Mouse (Mus musculus): ENCODE results near the gene Ltbp1. TPM values are rescaled to one million over a fixed set of nuclear protein-coding genes. Genes with fewer than 3 reads are reported as not detected.
A peak's percentile ranks its signal among the peaks of the same experiment; 100 is the strongest.

Gene Ltbp1
- polyA plus RNA-seq, 1 experiment from 2014 or later, result 28.3 TPM

GRCm38 (mm10) chr17:75005685-75006680, 615 bp downstream of the Ltbp1 start:
- no peaks in the 10 kb centered on the region for H3K9me3 ChIP-seq
- peak overlapping the region; percentile 98 for H3K4me3 ChIP-seq
- peaks cover 20% of the 10 kb centered on the region for H3K36me3 ChIP-seq
- peak; percentile 48; the same call in 1 of the 2 replicates for ATAC-seq (ENCODE audit: extremely low read depth, insufficient number of reproducible peaks, low FRiP score, low TSS enrichment)
- H3K27me3 ChIP-seq (replicated peaks), result no peaks in the 10 kb centered on the region
- H3K4me1 ChIP-seq, result peaks cover 50% of the 10 kb centered on the region
- H3K9ac ChIP-seq, result peak overlapping the region; percentile 98
- peak overlapping the region; percentile 90 for H3K4me2 ChIP-seq
- peak overlapping the region; percentile 98 for H3K27ac ChIP-seq (replicated peaks)
- WGBS, result under 1% methylated on average over 80 of the region's 94 CpGs

GRCm38 (mm10) chr17:75010955-75011354, 5.6 kb downstream of the Ltbp1 start:
- H3K36me3 ChIP-seq, result peaks cover 55% of the 10 kb centered on the region
- H3K4me3 ChIP-seq, result no peak overlapping the region
- H3K4me1 ChIP-seq, result peaks cover 61% of the 10 kb centered on the region
- H3K27me3 ChIP-seq (replicated peaks), result no peaks in the 10 kb centered on the region
- ATAC-seq (ENCODE audit: extremely low read depth, insufficient number of reproducible peaks, low FRiP score, low TSS enrichment), result no peak
- 58% methylated on average over 6 of the region's 6 CpGs for WGBS
- H3K9ac ChIP-seq, result no peak overlapping the region
- no peaks in the 10 kb centered on the region for H3K9me3 ChIP-seq
- H3K27ac ChIP-seq (replicated peaks), result no peak overlapping the region
- no peak overlapping the region for H3K4me2 ChIP-seq

DNA sequence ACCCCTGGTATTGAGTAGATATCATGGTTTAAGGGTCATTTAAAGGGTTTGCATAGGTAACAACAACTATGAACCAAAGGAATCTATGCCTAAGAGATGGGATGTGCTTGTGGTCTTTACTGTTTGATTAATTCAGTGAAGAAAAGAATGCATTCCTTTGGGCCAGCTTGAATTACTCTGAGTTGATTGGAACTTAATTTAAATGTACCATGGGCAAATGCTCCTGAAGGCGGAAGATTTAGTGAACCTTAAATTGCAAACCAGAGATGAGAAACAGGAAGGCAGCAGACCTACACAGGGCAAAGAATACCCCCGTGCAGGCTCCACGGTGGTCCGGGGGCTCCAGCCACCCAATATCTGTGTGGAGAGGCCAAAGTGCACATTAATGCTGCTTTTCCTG, 7.8 kb downstream of the Ltbp1 start:
- no peak overlapping the region for H3K9ac ChIP-seq
- peaks cover 65% of the 10 kb centered on the region for H3K4me1 ChIP-seq
- H3K4me3 ChIP-seq, result no peak overlapping the region
- H3K4me2 ChIP-seq, result no peak overlapping the region
- no peak for ATAC-seq (ENCODE audit: extremely low read depth, insufficient number of reproducible peaks, low FRiP score, low TSS enrichment)
- no peak overlapping the region; the same call in 1 of the 2 replicates for H3K27ac ChIP-seq (replicated peaks)
- H3K27me3 ChIP-seq (replicated peaks), result no peaks in the 10 kb centered on the region
- H3K9me3 ChIP-seq, result no peaks in the 10 kb centered on the region
- WGBS, result 74% methylated on average over 4 of the region's 4 CpGs
- peaks cover 60% of the 10 kb centered on the region for H3K36me3 ChIP-seq

- H3K9me3 ChIP-seq, result no peaks in the 10 kb centered on the region
- peaks cover 65% of the 10 kb centered on the region for H3K4me1 ChIP-seq
- H3K9ac ChIP-seq, result no peak overlapping the region
- H3K36me3 ChIP-seq, result peaks cover 56% of the 10 kb centered on the region
- WGBS, result 40% methylated on average over 10 of the region's 10 CpGs
- no peak for ATAC-seq (ENCODE audit: extremely low read depth, insufficient number of reproducible peaks, low FRiP score, low TSS enrichment)
- no peak overlapping the region for H3K4me3 ChIP-seq
- peak overlapping the region; percentile 12; the same call in 1 of the 2 replicates for H3K27ac ChIP-seq (replicated peaks)
- H3K4me2 ChIP-seq, result no peak overlapping the region
- no peaks in the 10 kb centered on the region for H3K27me3 ChIP-seq (replicated peaks)
These were observed 8.5 kb downstream of the Ltbp1 start for GRCm38 (mm10) chr17:75013868-75014267.

- Histone ChIP-seq H3K9ac (no peak overlapping the region), H3K4me1 (peaks cover 61% of the 10 kb centered on the region), H3K27ac (replicated peaks) (0 out of 2 replicates have a peak overlapping the region, but pooled peaks have one; percentile 12), H3K4me2 (no peak overlapping the region), H3K36me3 (peaks cover 47% of the 10 kb centered on the region), H3K27me3 (replicated peaks) (no peaks in the 10 kb centered on the region), H3K4me3 (no peak overlapping the region), H3K9me3 (no peaks in the 10 kb centered on the region)
- 62% methylated on average over 24 of the region's 24 CpGs for WGBS
- ATAC-seq (ENCODE audit: extremely low read depth, insufficient number of reproducible peaks, low FRiP score, low TSS enrichment), result no peak
These were observed 9.4 kb downstream of the Ltbp1 start for GRCm38 (mm10) chr17:75014601-75015356.

DNA sequence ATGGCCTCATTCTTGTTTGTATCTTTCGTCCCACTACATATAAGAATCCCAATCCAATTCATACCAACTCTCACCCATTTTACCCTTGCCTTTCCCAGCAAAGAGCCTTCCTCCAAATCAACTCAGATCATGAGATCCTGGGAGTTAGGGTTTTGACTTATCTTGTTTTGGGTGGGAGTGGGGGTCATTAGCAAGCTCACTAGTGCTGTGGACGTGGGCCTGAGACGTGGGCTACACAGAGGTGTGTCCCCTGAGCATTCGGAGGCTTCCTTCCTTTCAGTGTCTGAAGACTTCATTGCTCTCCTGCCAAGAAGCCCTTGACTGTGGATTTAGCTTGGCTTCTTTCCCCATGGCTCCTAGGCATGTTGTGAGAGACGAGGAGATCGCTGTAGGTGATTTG, 10.2 kb downstream of the Ltbp1 start:
- ATAC-seq (ENCODE audit: extremely low read depth, insufficient number of reproducible peaks, low FRiP score, low TSS enrichment), result no peak
- Histone ChIP-seq H3K9ac (no peak overlapping the region), H3K9me3 (no peaks in the 10 kb centered on the region), H3K27ac (replicated peaks) (no peak overlapping the region), H3K4me3 (no peak overlapping the region), H3K4me2 (no peak overlapping the region), H3K4me1 (peaks cover 64% of the 10 kb centered on the region), H3K27me3 (replicated peaks) (no peaks in the 10 kb centered on the region), H3K36me3 (peaks cover 46% of the 10 kb centered on the region)
- 74% methylated on average over 6 of the region's 6 CpGs for WGBS

DNA sequence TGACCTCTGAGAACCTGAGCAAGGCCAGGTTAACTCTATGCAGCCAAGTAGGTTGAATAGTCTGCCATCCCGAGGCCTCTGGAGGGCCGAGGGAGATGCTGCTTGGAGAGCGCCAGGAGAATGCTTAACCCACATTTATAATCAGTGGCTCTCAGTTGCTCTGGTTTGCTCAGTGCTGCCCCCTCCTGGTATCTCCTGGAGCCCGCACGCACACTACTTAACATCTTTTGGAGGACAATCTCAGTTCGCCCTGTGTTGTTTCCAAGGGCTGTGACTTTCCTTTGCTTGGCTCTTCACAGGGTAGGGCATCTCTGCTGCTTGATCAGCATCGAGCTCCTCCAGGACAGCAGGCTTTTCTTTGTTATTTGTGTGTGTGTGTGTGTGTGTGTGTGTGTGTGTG, 12.1 kb downstream of the Ltbp1 start:
- H3K36me3 ChIP-seq, result peaks cover 34% of the 10 kb centered on the region
- H3K4me1 ChIP-seq, result peaks cover 60% of the 10 kb centered on the region
- no peak overlapping the region for H3K4me2 ChIP-seq
- no peak overlapping the region for H3K27ac ChIP-seq (replicated peaks)
- no peak for ATAC-seq (ENCODE audit: extremely low read depth, insufficient number of reproducible peaks, low FRiP score, low TSS enrichment)
- no peak overlapping the region for H3K9ac ChIP-seq
- H3K4me3 ChIP-seq, result no peak overlapping the region
- H3K9me3 ChIP-seq, result no peaks in the 10 kb centered on the region
- no peaks in the 10 kb centered on the region for H3K27me3 ChIP-seq (replicated peaks)
- 69% methylated on average over 7 of the region's 7 CpGs for WGBS

DNA sequence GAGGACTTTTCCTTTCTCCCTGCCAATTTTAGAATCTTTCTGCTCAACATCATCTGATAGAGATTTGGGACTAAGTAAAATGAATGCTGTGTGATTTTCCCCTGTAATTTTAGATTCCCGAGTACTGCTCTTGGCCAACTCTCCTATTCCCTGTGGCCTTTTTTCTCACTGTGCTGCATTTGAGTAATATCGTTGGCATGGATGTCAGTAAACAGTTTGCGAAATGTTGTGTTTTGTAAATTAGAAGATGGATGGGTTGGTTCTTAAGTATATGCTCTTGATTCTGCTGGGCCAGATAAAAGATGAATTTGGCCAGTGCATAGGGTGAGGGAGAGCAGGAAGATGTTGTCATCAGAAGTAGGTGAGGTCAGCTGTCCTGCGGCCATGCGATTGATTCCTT, 12.8 kb downstream of the Ltbp1 start:
- H3K4me1 ChIP-seq, result peaks cover 56% of the 10 kb centered on the region
- no peaks in the 10 kb centered on the region for H3K27me3 ChIP-seq (replicated peaks)
- no peak overlapping the region; the same call in 1 of the 2 replicates for H3K27ac ChIP-seq (replicated peaks)
- no peak overlapping the region for H3K4me2 ChIP-seq
- H3K9ac ChIP-seq, result no peak overlapping the region
- WGBS, result 82% methylated on average over 5 of the region's 5 CpGs
- ATAC-seq (ENCODE audit: extremely low read depth, insufficient number of reproducible peaks, low FRiP score, low TSS enrichment), result no peak
- peaks cover 27% of the 10 kb centered on the region for H3K36me3 ChIP-seq
- no peaks in the 10 kb centered on the region for H3K9me3 ChIP-seq
- no peak overlapping the region for H3K4me3 ChIP-seq

DNA sequence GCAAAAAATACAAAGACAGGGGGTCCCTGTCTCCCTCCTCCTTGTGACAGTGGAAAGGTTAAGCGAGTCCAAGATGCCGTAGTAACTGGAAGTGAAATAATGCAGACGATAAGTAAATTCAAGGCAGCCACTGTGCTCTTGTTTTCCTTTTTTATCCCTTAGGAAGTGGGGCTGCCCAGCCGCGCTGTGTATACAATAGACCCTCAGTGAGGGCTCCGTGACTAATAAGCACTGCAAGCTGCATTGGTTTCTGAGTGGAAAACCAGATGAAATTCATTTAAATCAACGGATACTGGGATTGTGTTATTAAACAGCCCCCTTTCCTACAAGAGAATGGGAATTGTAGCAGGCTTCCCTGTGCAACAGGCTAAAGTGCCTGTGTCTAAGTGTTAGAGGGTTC, 14.7 kb downstream of the Ltbp1 start:
- Histone ChIP-seq H3K4me2 (no peak overlapping the region), H3K4me1 (peaks cover 45% of the 10 kb centered on the region), H3K36me3 (peaks cover 17% of the 10 kb centered on the region), H3K9me3 (no peaks in the 10 kb centered on the region), H3K27ac (replicated peaks) (peak overlapping the region; percentile 49), H3K4me3 (no peak overlapping the region), H3K9ac (no peak overlapping the region), H3K27me3 (replicated peaks) (no peaks in the 10 kb centered on the region)
- 55% methylated on average over 7 of the region's 7 CpGs for WGBS
- no peak for ATAC-seq (ENCODE audit: extremely low read depth, insufficient number of reproducible peaks, low FRiP score, low TSS enrichment)

DNA sequence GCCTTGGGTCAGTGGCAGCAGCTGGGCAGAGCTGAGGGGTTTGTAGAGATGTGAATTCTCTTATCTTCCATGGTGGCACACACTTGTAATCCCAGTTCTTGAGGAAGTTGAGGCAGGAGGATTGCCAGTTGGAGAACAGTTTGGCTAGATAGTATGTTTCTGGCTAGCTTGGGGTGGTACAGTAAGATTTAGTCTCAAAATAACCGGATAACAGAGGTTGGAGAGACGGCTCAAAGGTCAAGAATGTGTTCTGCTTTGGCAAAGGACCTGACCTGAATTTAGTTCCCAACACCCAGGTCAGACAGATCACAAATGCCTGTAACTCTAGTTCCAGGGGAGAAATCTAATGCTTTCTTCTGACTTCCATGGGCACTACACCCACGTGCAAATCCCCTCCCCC, 15.3 kb downstream of the Ltbp1 start:
- Histone ChIP-seq H3K4me2 (no peak overlapping the region), H3K4me1 (peaks cover 47% of the 10 kb centered on the region), H3K27ac (replicated peaks) (peak overlapping the region; percentile 57; the same call in 1 of the 2 replicates), H3K27me3 (replicated peaks) (no peaks in the 10 kb centered on the region), H3K36me3 (peaks cover 12% of the 10 kb centered on the region), H3K9ac (no peak overlapping the region), H3K9me3 (no peaks in the 10 kb centered on the region), H3K4me3 (no peak overlapping the region)
- ATAC-seq (ENCODE audit: extremely low read depth, insufficient number of reproducible peaks, low FRiP score, low TSS enrichment), result no peak
- WGBS, result 60% methylated on average over 3 of the region's 3 CpGs

DNA sequence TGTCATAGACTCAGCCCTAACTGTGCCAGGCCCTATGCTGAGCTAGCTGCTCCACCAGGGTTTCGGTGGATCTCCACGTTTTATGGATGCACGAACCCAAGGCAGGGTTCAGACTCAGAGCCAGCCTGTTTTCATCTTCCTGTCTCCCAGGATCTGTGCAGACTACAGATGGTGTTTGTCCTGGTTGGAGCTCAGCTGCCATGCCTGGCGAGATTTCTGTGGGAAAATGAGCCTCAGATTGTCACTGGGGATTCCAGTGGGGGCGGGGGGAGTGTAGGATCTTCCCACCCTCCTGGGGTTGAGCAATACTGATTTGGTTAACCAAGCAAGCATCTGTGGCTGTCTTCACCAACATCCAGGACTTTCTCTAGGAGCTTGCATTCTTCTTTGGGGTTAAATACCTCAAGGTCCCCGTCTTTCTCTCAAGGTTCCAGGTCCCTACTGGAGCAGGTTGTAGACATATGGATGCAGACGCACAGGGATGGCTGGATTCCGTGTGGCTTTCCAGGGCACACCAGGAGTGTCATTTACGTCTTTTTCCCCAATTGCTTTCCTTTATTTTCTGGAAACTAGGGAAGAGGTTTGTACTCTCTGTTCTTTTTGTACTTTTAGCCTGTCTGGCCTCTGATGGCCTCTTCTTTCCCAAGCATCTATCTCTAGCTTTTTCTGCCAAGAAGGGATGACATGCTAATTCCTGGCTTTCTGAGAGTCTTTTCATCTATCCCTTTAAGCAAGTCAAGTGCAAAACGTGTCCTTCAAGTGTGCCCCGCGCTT, 22.2 kb downstream of the Ltbp1 start:
- no peak overlapping the region for H3K4me2 ChIP-seq
- ATAC-seq (ENCODE audit: extremely low read depth, insufficient number of reproducible peaks, low FRiP score, low TSS enrichment), result no peak
- H3K27me3 ChIP-seq (replicated peaks), result no peaks in the 10 kb centered on the region
- WGBS, result 69% methylated on average over 12 of the region's 12 CpGs
- H3K4me3 ChIP-seq, result no peak overlapping the region
- no peak overlapping the region for H3K9ac ChIP-seq
- peaks cover 19% of the 10 kb centered on the region for H3K36me3 ChIP-seq
- no peaks in the 10 kb centered on the region for H3K9me3 ChIP-seq
- H3K27ac ChIP-seq (replicated peaks), result no peak overlapping the region
- H3K4me1 ChIP-seq, result peaks cover 48% of the 10 kb centered on the region
